Mouse (Mus musculus) cerebellum, adult 11 months (tissue): ENCODE measurements around the gene Lrch3.
A peak's percentile ranks its signal among the peaks of the same experiment; 100 is the strongest.
"Not testable (repeated sequence)": the region's sequence is repeated elsewhere in the genome, so short reads cannot be mapped to it uniquely, and the experiment has no call there.

ENCODE experiments used
- DNase-seq: peaks from one replicate; pipeline ENCODE4 v3.0.0; 2022

Gene Lrch3

GRCm38 (mm10) chr16:32915292-32916068 lies 1.6 kb downstream of the Lrch3 start:
- DNase-seq = no peak

- not testable (repeated sequence) for DNase-seq
These were observed 12.7 kb downstream of the Lrch3 start for GRCm38 (mm10) chr16:32926629-32927028.

- DNase-seq = no peak
These were observed 13.1 kb downstream of the Lrch3 start for GRCm38 (mm10) chr16:32927044-32927443.

GRCm38 (mm10) chr16:32929918-32930317 lies 16.0 kb downstream of the Lrch3 start:
- DNase-seq = no peak

DNA sequence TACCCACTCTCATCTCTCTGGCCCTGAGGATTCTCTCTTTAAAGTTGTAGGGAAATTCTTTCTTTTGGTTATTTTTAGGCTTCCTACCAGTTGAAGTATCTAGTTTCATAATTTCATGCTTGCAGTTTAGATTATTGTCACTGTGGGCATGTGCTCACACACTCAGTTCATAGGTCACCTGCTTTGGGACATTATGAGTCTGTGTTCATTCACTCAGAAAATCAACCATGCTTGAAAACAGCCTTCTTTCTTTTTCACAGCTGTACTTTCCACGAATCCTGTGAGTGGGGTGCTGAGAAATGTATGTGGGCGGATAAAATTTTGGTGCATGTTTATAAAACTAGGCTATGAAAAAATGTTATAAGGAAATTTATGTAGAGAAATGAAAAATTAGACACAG lies 20.6 kb downstream of the Lrch3 start:
- no peak for DNase-seq

DNA sequence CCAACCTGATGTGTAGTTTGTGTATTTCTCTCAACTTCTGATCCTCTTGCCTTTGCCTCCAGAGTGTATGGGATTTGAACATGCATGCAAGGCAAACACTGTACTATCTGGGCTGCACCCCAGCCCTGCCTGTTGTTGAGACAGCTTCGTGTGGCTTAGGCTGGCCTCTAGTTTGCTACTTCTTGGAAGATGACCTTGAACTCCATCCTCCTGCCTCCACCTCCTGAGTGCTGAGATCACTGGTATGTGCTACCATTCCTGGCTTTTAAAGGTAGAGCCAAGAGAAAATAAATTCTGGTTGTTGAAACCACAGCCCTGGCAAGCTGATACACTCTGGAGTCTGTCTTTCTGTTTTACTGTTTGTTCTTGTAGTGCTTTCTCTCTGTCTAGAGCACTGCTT lies 21.2 kb downstream of the Lrch3 start:
- DNase-seq = no peak

DNA sequence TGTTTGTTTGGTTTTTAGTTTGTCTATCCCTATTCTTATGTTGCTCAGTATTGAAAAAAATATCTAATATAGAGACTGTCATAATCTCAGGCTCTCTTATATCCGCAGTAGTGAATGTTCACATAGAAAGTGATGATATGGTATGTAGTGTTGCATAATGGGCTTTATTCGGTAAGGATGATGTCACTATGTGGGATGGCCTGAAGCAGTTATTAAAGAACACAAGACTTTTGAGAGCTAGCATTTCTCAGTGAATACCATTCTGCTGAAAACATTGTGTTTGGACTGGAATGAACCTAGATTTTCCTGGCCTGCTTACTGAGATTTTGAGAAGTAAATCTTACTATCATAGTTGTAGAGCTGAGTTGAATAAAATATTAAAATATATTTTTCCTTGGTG lies 23.5 kb downstream of the Lrch3 start:
- no peak for DNase-seq

GRCm38 (mm10) chr16:32939301-32939700 lies 25.4 kb downstream of the Lrch3 start:
- peak; percentile 63 for DNase-seq

DNA sequence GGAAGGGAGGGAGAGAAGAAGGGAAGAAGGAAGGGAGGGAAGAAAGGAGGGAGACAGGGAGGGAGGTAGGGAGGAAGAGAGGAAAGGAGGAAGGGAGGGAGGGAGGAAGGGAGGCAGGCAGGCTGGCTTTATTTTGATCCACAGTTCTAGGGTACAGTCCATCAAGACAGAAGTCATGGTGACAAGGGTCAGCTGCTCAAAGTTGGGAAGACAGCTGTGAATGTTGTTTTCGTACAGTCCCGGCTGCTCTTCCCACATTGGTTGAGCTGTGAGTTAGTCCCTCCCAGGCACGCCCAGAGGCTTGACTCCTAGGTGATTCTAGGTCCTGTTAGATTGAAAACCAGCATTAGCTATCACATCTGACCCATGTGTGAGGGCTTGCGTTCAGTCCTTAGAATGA lies 25.8 kb downstream of the Lrch3 start:
- not testable (repeated sequence) for DNase-seq

- not testable (repeated sequence) for DNase-seq
These were observed 27.3 kb downstream of the Lrch3 start for GRCm38 (mm10) chr16:32941226-32941625.

- no peak for DNase-seq
These were observed 28.8 kb downstream of the Lrch3 start for GRCm38 (mm10) chr16:32942694-32943093.

- DNase-seq = no peak
These were observed 31.5 kb downstream of the Lrch3 start for GRCm38 (mm10) chr16:32945379-32945778.

DNA sequence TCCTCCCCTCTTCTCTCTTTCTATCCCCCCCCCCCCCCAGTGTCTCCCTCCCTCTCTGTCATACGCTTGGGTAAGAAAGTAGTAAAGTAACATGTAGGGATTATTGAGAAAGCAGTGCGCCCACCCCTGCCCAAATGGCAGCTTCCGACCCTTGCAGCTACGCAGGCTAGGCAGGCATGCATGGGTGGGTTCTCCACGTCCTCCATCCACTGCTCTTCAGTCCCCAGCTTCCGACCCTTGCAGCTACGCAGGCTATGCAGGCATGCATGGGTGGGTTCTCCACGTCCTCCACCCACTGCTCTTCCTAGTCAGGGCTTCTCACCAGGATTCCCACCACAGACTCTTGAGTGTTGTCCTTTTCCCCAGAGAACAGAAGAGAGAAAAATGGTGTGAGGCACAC lies 34.1 kb downstream of the Lrch3 start:
- no peak for DNase-seq

- DNase-seq = no peak
These were observed 34.8 kb downstream of the Lrch3 start for GRCm38 (mm10) chr16:32948656-32949055.

GRCm38 (mm10) chr16:32949281-32949680 lies 35.4 kb downstream of the Lrch3 start:
- no peak for DNase-seq

DNA sequence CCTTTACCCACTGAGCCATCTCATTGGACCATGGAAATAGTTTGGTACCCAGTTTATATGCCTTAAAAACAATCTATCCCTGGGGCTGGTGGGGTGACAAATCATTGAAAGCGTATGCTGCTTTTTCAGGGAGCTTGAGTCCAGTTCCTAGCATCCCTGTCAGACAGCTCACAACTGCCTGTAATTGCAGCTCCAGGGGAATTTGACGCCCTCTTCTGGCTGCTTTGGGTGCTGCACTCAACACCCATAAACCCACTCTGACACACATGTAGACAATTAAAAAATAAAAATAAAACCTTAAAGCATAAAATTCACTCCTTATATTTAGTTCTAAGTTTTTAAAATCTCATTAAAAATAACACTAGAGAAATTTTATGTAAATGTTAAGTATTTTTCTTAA lies 37.2 kb downstream of the Lrch3 start:
- no peak for DNase-seq

DNA sequence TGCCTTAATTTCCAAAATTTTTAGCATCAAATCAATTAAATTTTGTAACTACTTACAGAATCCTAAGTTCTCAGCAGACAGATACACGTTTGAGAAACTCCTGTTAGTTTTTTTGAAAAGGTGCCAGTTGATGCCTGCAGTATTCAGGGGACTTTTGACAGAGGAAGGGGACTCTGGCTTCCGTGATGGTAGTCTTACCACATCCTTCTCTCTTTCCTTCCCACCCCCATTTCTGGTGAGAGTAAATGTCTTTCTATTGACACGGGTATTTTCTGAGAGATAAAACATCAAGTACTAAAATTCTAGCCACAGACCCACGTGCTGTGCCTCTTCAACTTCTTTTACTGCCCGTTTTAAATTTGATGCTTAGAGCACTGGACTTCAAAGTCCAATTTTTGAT lies 39.9 kb downstream of the Lrch3 start:
- no peak for DNase-seq

- DNase-seq = no peak
These were observed 40.4 kb downstream of the Lrch3 start for GRCm38 (mm10) chr16:32954304-32954703.

- no peak for DNase-seq
These were observed 43.0 kb downstream of the Lrch3 start for GRCm38 (mm10) chr16:32956889-32957288.

DNA sequence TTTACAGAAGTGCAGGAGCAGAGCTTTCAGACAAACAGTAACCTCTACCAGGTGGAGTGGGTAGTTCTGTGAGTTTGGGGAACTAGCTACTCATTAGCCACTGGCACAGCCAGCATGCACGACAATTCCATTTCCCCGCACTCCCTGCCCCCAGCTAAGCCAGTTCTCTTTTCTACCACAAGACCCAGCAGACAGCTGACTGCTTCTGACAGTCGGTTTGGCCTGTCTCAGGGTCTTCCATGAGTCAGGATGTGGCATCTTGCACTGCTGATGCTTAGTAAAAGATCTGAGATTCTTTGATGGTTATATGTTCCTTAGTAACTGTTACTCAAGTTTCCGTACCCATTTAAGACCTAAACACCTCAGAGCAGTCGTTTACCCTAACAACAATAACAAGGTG lies 58.6 kb downstream of the Lrch3 start:
- DNase-seq = no peak

DNA sequence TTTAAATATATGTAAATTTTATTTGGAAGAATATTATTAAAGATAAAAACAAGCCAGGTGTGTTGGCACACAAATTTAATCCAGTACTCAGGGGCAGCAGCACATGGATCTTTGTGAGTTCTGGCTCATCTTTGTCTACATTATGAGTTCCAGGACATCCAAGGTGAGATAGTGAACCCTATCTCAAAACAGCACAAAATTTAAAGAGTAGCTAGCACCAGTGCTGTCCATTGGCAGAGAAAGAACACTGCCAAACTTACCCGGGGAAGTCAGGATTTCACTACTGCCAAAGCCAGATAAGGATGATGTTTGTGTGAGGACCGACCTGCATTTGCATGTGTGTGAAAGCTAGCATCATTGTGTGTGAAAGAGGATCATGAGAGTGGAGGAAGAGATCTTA lies 59.1 kb downstream of the Lrch3 start:
- no peak for DNase-seq

DNA sequence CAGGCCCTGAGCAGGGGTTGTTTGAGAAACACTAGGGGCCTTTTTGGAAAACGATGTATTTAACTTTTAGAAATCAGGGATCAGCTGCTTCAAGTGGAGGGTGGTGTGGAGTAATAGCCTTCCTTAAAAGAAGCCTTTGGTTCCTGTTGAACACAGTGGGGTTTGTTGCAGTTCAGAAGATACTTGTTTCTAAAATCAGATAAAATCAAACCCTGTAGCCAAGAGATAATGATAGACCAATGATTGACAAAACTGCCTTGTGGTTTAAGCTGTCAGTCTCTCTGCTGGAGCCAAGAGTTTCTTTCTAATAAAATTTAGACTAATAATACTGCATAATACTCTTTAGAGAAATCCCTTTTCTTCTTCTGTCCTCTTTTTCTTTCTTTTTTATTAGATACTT lies 66.3 kb downstream of the Lrch3 start:
- DNase-seq = no peak

- no peak for DNase-seq
These were observed 67.5 kb downstream of the Lrch3 start for GRCm38 (mm10) chr16:32981405-32981804.

- no peak for DNase-seq
These were observed 70.7 kb downstream of the Lrch3 start for GRCm38 (mm10) chr16:32984631-32985030.

DNA sequence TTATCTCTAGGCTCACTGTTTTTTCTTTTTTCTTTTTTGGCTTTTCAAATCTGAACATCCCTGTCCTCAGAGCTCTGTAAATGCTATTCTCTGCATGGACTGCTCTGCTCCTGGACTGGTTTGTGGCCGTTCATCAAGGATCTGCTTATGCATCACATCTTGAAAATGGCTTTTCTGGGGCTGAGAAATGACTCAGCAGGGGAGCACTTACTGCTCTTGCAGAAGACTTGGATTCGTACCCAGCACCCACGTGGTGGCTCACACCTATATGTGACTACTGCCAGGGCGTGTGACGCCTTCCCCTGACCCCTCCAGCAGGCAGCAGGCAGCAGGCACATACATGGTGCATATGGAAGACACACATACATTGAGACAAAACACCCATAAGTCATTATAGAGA lies 78.3 kb downstream of the Lrch3 start:
- DNase-seq = no peak
